In genomic region chr11:80481409-80482050, GRCm38 (mm10) we compare ENCODE assay signal across 11 mouse cellular contexts. TPM values are rescaled to one million over a fixed set of nuclear protein-coding genes. Genes with fewer than 3 reads are reported as not detected.
A peak's percentile ranks its signal among the peaks of the same experiment; 100 is the strongest.
DNase-seq lines count a peak whose midpoint lies in the region; ATAC-seq and TF ChIP-seq lines count a peak whose summit lies in the region.
"Had no signal": no experiment of that assay in that cellular context is flagged by ENCODE, and none has a peak within 500 bp of the region (broad histone marks: within the 10 kb centered on the region; RNA-seq: fewer than 3 reads in every experiment).

No protein-coding gene starts in this region.

- peaks cover 9% of the 10 kb centered on the region; the same call in 1 of the 2 replicates for H3K27me3 ChIP-seq in embryonic facial prominence, embryonic 12.5 days
- H3K27me3 ChIP-seq in hindbrain, embryonic 13.5 days = peaks cover 12% of the 10 kb centered on the region; the same call in 1 of the 2 replicates
- H3K27me3 ChIP-seq in myocyte (ENCODE audit: control insufficient read depth, insufficient read depth, insufficient read length) = no peaks in the 10 kb centered on the region

- TF ChIP-seq POLR2A in myocyte (IDR thresholded peaks at IDR 0.05; ENCODE audit: insufficient read length, low read depth) = no peak

- H3K9me3 ChIP-seq in embryonic facial prominence, embryonic 12.5 days = no peaks in the 10 kb centered on the region
- H3K9me3 ChIP-seq in hindbrain, embryonic 13.5 days = no peaks in the 10 kb centered on the region

- peak overlapping the region; percentile 27; the same call in 1 of the 2 replicates for H3K4me2 ChIP-seq in embryonic facial prominence, embryonic 12.5 days (replicated peaks)
- peak overlapping the region; percentile 97 for H3K4me2 ChIP-seq in hindbrain, embryonic 13.5 days
- H3K4me2 ChIP-seq in myocyte (ENCODE audit: low read depth) = peak overlapping the region; percentile 73

- peaks cover 43% of the 10 kb centered on the region for H3K79me2 ChIP-seq in myocyte (ENCODE audit: control insufficient read depth, insufficient read depth)

- peaks cover 3% of the 10 kb centered on the region; the same call in 1 of the 2 replicates for H3K36me3 ChIP-seq in embryonic facial prominence, embryonic 12.5 days
- H3K36me3 ChIP-seq in hindbrain, embryonic 13.5 days = peaks cover 18% of the 10 kb centered on the region
- peaks cover 9% of the 10 kb centered on the region for H3K36me3 ChIP-seq in myocyte (ENCODE audit: control insufficient read depth, insufficient read depth)

- no peak for DNase-seq in layer of hippocampus, adult 2 months (ENCODE audit: low spot score in 2 of 2)
- DNase-seq in layer of hippocampus, postnatal 14 days (ENCODE audit: low spot score in 2 of 2) = no peak
- DNase-seq in urinary bladder, postnatal 10 days (ENCODE audit: low spot score) = no peak
- no peak for DNase-seq in ovary, postnatal 10 days (ENCODE audit: low spot score)
- no peak for DNase-seq in gastrocnemius, adult 8-10 months (ENCODE audit: low spot score in 2 of 2)
- DNase-seq: adrenal gland, postnatal 25 days; thymus, postnatal 4 days had no signal

- 75% methylated on average over 13 of the region's 13 CpGs for WGBS in embryonic facial prominence, embryonic 12.5 days
- WGBS in hindbrain, embryonic 13.5 days = 74% methylated on average over 13 of the region's 13 CpGs

- peaks cover 52% of the 10 kb centered on the region for H3K4me1 ChIP-seq in embryonic facial prominence, embryonic 12.5 days
- peaks cover 71% of the 10 kb centered on the region for H3K4me1 ChIP-seq in hindbrain, embryonic 13.5 days (replicated peaks)

- no peak for ATAC-seq in embryonic facial prominence, embryonic 12.5 days (ENCODE audit: insufficient number of reproducible peaks, insufficient read depth, low FRiP score, low TSS enrichment)
- ATAC-seq in hindbrain, embryonic 13.5 days (ENCODE audit: low FRiP score) = no peak
- ATAC-seq: intestine, embryonic 16.5 days had no signal

- H3ac ChIP-seq in myocyte (ENCODE audit: control insufficient read depth, insufficient read length) = no peak overlapping the region

- H3K27ac ChIP-seq in layer of hippocampus, adult 2 months = peak overlapping the region; percentile 93
- H3K27ac ChIP-seq in embryonic facial prominence, embryonic 12.5 days = no peak overlapping the region
- peak overlapping the region; percentile 41 for H3K27ac ChIP-seq in hindbrain, embryonic 13.5 days

- no peak for TF ChIP-seq CTCF in layer of hippocampus, adult 2 months (conservative IDR thresholded peaks at IDR 0.05)

- H3K4me3 ChIP-seq in layer of hippocampus, adult 2 months = peak overlapping the region; percentile 92
- H3K4me3 ChIP-seq in embryonic facial prominence, embryonic 12.5 days = 0 out of 2 replicates have a peak overlapping the region, but pooled peaks have one; percentile 9
- peak overlapping the region; percentile 97 for H3K4me3 ChIP-seq in hindbrain, embryonic 13.5 days
- H3K4me3 ChIP-seq in myocyte = peak overlapping the region; percentile 72

- peak overlapping the region; percentile 8; the same call in 1 of the 2 replicates for H3K9ac ChIP-seq in embryonic facial prominence, embryonic 12.5 days
- peak overlapping the region; percentile 74 for H3K9ac ChIP-seq in hindbrain, embryonic 13.5 days

TF ChIP-seq in myocyte, 11 proteins besides CTCF, POLR2A, EP300 and RAD21:
- TF ChIP-seq POLR2AphosphoS2 (IDR thresholded peaks at IDR 0.05; ENCODE audit: insufficient read length, low read depth) = peak; percentile 14
- no peak for TF ChIP-seq MYOD1 (IDR thresholded peaks at IDR 0.05; ENCODE audit: control insufficient read depth in 1 of 3, insufficient read length in 2 of 3, low read depth in 2 of 3)

RNA-seq across cellular contexts. Expression of gene Cdk5r1, which starts 4.7 kb away (rescaled TPM):
- 100 to 1,000 TPM; 218 to 227 TPM for total RNA-seq in layer of hippocampus, adult 2 months (2021)
- total RNA-seq in layer of hippocampus, postnatal 14 days (2021) = 100 to 1,000 TPM; 233 to 258 TPM
- 9.4 TPM in 2 replicates for polyA plus RNA-seq in embryonic facial prominence, embryonic 12.5 days (2016; fragmentation: Nextera tagmentation; extraction: Ambion mirVana)
- 93.2 and 105 TPM in 2 replicates for polyA plus RNA-seq in hindbrain, embryonic 13.5 days (2015; fragmentation: Nextera tagmentation; extraction: Ambion mirVana)
- 11.3 TPM for polyA plus RNA-seq in myocyte (2012; fragmentation: generic; extraction: Trizol)
- total RNA-seq in gastrocnemius, adult 8-10 months (2022) = under 1 TPM; 0.20 to 0.43 (median 0.29) TPM

RNA-seq across cellular contexts. Expression of gene Psmd11, which starts 53.1 kb away (rescaled TPM):
- 100 to 1,000 TPM in 1 of 2 experiments, 10 to 100 TPM in 1; 93.8 to 101 TPM for total RNA-seq in layer of hippocampus, adult 2 months (2021)
- 100 to 1,000 TPM; 102 to 109 TPM for total RNA-seq in layer of hippocampus, postnatal 14 days (2021)
- polyA plus RNA-seq in embryonic facial prominence, embryonic 12.5 days (2016; fragmentation: Nextera tagmentation; extraction: Ambion mirVana) = 320 and 333 TPM in 2 replicates
- 293 and 331 TPM in 2 replicates for polyA plus RNA-seq in hindbrain, embryonic 13.5 days (2015; fragmentation: Nextera tagmentation; extraction: Ambion mirVana)
- polyA plus RNA-seq in myocyte (2012; fragmentation: generic; extraction: Trizol) = 74.9 TPM
- 100 to 1,000 TPM; 141 to 162 (median 148) TPM for total RNA-seq in gastrocnemius, adult 8-10 months (2022)

Comparison
In these comparisons a context has a peak if more than half of its experiments do, and no peak if none do; other contexts are left out.
1. H3K4me3 ChIP-seq: peak in every context shown above with its lines; median percentile 97 in hindbrain, embryonic 13.5 days; 92 in layer of hippocampus, adult 2 months; 72 in myocyte; 9 in embryonic facial prominence, embryonic 12.5 days.
2. H3K4me2 ChIP-seq: peak in every context shown above with its lines; median percentile 97 in hindbrain, embryonic 13.5 days; 73 in myocyte; 27 in embryonic facial prominence, embryonic 12.5 days.
3. RNA of gene Cdk5r1, which starts 4.7 kb away (total RNA-seq): 233 to 258 TPM in layer of hippocampus, postnatal 14 days and 218 to 227 TPM in layer of hippocampus, adult 2 months; 0.20 to 0.43 TPM in gastrocnemius, adult 8-10 months; every median in the first group is over 100 times any median in the second.